Mouse (Mus musculus): ENCODE results near the gene Zfp775. TPM values are rescaled to one million over a fixed set of nuclear protein-coding genes. Genes with fewer than 3 reads are reported as not detected.

The Zfp775 gene
- polyA plus RNA-seq, 1 experiment from 2014 or later, result 14.6 TPM

DNA sequence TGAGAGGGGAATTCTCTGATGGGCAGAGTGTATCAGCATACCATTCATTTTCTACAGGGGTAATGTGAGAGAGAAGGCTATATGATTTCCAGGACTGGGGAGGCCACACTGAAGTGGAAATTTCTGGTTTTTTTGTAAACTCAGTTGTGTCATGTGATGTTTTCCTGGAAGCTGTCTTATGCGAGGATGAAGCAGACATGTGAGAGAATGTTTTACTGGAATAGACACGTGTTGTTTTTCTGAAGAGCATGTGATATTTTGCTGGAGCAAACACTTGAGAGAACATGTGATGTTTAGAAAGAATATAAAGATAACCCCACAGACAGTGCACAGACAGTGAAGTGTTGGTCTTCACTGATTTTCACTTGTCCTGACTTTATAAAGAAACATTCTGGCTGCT lies 36.7 kb downstream of the Zfp775 start:
- Histone ChIP-seq H3K4me1 (no peaks in the 10 kb centered on the region; the same call in 1 of the 2 replicates), H3K4me2 (replicated peaks) (no peak overlapping the region), H3K27ac (no peak overlapping the region), H3K9ac (no peak overlapping the region), H3K4me3 (no peak overlapping the region), H3K9me3 (replicated peaks) (no peaks in the 10 kb centered on the region), H3K36me3 (no peaks in the 10 kb centered on the region), H3K27me3 (no peaks in the 10 kb centered on the region)
- 79% methylated on average over 2 of the region's 2 CpGs for whole genome bisulfite sequencing
- no peak for ATAC-seq (ENCODE audit: low FRiP score)

- Histone ChIP-seq H3K27ac (no peak overlapping the region), H3K27me3 (no peaks in the 10 kb centered on the region), H3K36me3 (no peaks in the 10 kb centered on the region), H3K4me1 (no peaks in the 10 kb centered on the region; the same call in 1 of the 2 replicates), H3K9ac (no peak overlapping the region), H3K4me3 (no peak overlapping the region), H3K9me3 (replicated peaks) (no peaks in the 10 kb centered on the region), H3K4me2 (replicated peaks) (no peak overlapping the region)
- ATAC-seq (ENCODE audit: low FRiP score), result no peak
- WGBS, result 74% methylated on average over 6 of the region's 6 CpGs
These were observed 39.5 kb downstream of the Zfp775 start for GRCm38 (mm10) chr6:48641391-48641790.

- no peak overlapping the region for H3K9ac ChIP-seq
- H3K4me2 ChIP-seq (replicated peaks), result no peak overlapping the region
- H3K9me3 ChIP-seq (replicated peaks), result no peaks in the 10 kb centered on the region
- ATAC-seq (ENCODE audit: low FRiP score), result 0 out of 2 replicates have a peak, but pooled peaks have one; percentile 16
- H3K4me3 ChIP-seq, result no peak overlapping the region
- H3K36me3 ChIP-seq, result no peaks in the 10 kb centered on the region
- H3K4me1 ChIP-seq, result no peaks in the 10 kb centered on the region; the same call in 1 of the 2 replicates
- H3K27me3 ChIP-seq, result no peaks in the 10 kb centered on the region
- H3K27ac ChIP-seq, result no peak overlapping the region
- 24% methylated on average over 4 of the region's 4 CpGs for WGBS
These were observed 41.0 kb downstream of the Zfp775 start for GRCm38 (mm10) chr6:48642764-48643292.

DNA sequence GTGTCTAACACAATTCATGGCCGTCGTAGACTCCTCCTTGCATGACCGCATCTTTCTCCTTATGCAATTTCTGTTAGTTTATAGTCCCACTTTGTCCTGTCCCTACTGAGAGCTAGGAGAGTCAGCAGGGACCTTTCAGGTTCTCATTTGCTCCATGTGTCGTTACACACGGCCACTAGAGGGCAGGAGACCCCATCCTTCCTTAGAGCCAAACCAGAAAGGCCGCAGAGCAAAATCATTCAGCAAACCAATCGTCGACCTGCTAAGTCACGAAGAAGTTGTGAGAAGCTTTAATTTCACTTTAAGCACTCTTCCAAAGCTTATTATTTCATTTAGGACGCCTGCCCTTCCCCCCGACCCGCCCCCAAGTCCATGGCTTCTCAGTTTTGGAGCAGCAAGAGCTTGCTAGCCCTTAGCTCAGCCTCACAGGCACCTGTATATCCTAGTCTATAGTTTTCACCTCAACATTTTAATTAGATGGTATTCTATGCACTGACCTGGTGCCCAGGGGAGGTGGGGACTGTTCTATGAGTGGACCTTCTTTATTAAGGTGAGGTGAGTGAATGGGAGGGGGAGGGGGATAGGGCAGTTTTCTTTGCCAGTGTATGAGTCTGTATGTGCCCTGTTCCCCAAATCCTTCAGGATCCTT lies 43.9 kb downstream of the Zfp775 start:
- Histone ChIP-seq H3K36me3 (no peaks in the 10 kb centered on the region), H3K4me1 (no peaks in the 10 kb centered on the region), H3K9ac (no peak overlapping the region), H3K27me3 (no peaks in the 10 kb centered on the region), H3K27ac (no peak overlapping the region), H3K4me3 (no peak overlapping the region), H3K4me2 (replicated peaks) (no peak overlapping the region), H3K9me3 (replicated peaks) (no peaks in the 10 kb centered on the region)
- WGBS, result 13% methylated on average over 12 of the region's 12 CpGs
- ATAC-seq (ENCODE audit: low FRiP score), result no peak

GRCm38 (mm10) chr6:48646309-48646690 lies 44.4 kb downstream of the Zfp775 start:
- Histone ChIP-seq H3K27ac (no peak overlapping the region), H3K4me1 (no peaks in the 10 kb centered on the region), H3K9ac (no peak overlapping the region), H3K36me3 (no peaks in the 10 kb centered on the region), H3K4me2 (replicated peaks) (no peak overlapping the region), H3K27me3 (no peaks in the 10 kb centered on the region), H3K9me3 (replicated peaks) (no peaks in the 10 kb centered on the region), H3K4me3 (no peak overlapping the region)
- no peak for ATAC-seq (ENCODE audit: low FRiP score)
- 84% methylated on average over 4 of the region's 4 CpGs for WGBS

DNA sequence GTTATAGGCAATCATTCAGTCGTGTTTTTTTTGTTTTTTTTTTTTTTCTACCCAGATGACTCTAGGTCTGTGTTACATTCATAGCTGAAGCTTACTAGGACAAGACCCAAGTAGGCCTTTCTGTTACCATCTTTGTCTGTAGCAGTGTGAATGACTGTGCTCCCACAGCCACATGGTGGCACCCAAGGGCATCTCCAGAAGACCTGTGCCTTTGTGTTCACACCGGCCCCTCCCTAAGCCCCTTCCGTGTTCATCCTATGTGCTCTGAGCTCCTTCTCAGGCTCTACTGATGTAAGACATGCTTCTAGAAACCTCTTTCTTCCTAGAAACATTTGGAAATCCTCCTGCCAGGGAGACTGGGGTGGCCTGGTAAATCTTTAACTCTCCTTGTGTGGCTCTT lies 45.1 kb downstream of the Zfp775 start, which contains the start of gene Gimap8:
Gene Gimap8, plus strand, starts transcription at position 240 of the 400 bp plus-strand sequence.
- H3K27ac ChIP-seq, result no peak within 1 kb of the TSS
- H3K4me1 ChIP-seq, result no peaks in the 10 kb centered on the region
- no peak within 1 kb of the TSS for H3K9ac ChIP-seq
- 38% methylated on average over 3 of the region's 3 CpGs for WGBS
- H3K9me3 ChIP-seq (replicated peaks), result no peaks in the 10 kb centered on the region
- no peaks in the 10 kb centered on the region for H3K36me3 ChIP-seq
- H3K27me3 ChIP-seq, result no peaks in the 10 kb centered on the region
- no peak within 1 kb of the TSS for H3K4me3 ChIP-seq
- no peak; the same call in 1 of the 2 replicates for ATAC-seq (ENCODE audit: low FRiP score)
- H3K4me2 ChIP-seq (replicated peaks), result no peak within 1 kb of the TSS

- no peak overlapping the region for H3K27ac ChIP-seq
- H3K4me1 ChIP-seq, result no peaks in the 10 kb centered on the region
- no peak for ATAC-seq (ENCODE audit: low FRiP score)
- H3K4me2 ChIP-seq (replicated peaks), result no peak overlapping the region
- no peaks in the 10 kb centered on the region for H3K36me3 ChIP-seq
- no peaks in the 10 kb centered on the region for H3K9me3 ChIP-seq (replicated peaks)
- H3K4me3 ChIP-seq, result no peak overlapping the region
- H3K27me3 ChIP-seq, result no peaks in the 10 kb centered on the region
- WGBS, result 87% methylated on average over 2 of the region's 2 CpGs
- H3K9ac ChIP-seq, result no peak overlapping the region
These were observed 45.7 kb downstream of the Zfp775 start for GRCm38 (mm10) chr6:48647611-48648010.

DNA sequence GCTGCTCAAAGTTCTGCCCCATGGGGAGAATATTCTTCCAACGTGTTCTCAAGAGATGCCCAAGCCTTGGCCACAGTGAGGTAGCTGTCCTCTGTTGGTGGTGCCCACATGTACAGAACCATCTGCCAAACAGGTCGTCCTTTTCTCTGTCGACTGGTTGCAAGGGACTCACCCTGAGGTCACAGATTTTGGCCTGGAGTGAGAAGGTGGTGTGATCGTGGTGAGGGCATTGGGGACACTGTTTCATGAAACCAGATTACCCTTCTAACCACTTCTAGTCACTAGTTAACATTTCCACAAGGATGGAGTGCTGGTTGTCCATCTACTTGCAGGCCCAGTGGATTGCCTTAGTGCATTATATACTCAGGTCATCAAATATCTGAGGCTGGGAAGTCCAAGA lies 46.9 kb downstream of the Zfp775 start:
- Histone ChIP-seq H3K9me3 (replicated peaks) (no peaks in the 10 kb centered on the region), H3K27me3 (no peaks in the 10 kb centered on the region), H3K4me2 (replicated peaks) (no peak overlapping the region), H3K27ac (no peak overlapping the region), H3K9ac (no peak overlapping the region), H3K4me1 (no peaks in the 10 kb centered on the region), H3K4me3 (no peak overlapping the region), H3K36me3 (no peaks in the 10 kb centered on the region)
- ATAC-seq (ENCODE audit: low FRiP score), result no peak
- 87% methylated on average over 4 of the region's 4 CpGs for WGBS

- Histone ChIP-seq H3K27ac (no peak overlapping the region), H3K27me3 (no peaks in the 10 kb centered on the region)
- WGBS, result 91% methylated on average over 9 of the region's 9 CpGs
These were observed 48.2 kb downstream of the Zfp775 start for GRCm38 (mm10) chr6:48650041-48650440.

GRCm38 (mm10) chr6:48658721-48659120 lies 56.9 kb downstream of the Zfp775 start:
- WGBS, result 84% methylated on average over 5 of the region's 5 CpGs

More at GRCm38 (mm10) chr6:48650041-48650440, 48.2 kb downstream of the Zfp775 start:
- Histone ChIP-seq H3K4me3 (no peak overlapping the region), H3K4me1 (no peaks in the 10 kb centered on the region), H3K4me2 (replicated peaks) (no peak overlapping the region), H3K9me3 (replicated peaks) (no peaks in the 10 kb centered on the region), H3K9ac (no peak overlapping the region), H3K36me3 (no peaks in the 10 kb centered on the region)
- no peak for ATAC-seq (ENCODE audit: low FRiP score)

DNA sequence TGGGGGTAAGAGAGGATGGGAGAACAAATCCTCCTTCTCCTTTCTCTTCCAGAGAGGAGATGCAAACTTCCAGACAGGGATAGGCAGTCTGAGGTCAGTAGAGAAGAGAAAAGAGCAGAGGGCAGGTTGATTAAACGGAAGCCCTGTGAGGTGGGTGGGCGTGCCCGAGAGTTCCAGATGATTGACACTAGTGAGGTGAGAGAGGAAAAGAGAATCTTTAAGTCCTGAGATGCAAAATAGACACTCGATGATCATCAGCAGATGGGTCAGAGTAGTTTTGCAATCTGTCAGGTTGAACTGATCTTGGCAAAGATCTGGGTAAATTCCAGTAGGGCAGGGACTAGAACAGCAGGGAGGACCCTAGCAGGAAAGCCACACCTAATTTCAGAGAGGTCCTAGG lies 62.9 kb downstream of the Zfp775 start:
- Histone ChIP-seq H3K4me3 (no peak overlapping the region), H3K9ac (no peak overlapping the region), H3K27ac (no peak overlapping the region), H3K36me3 (no peaks in the 10 kb centered on the region), H3K9me3 (replicated peaks) (no peaks in the 10 kb centered on the region), H3K4me2 (replicated peaks) (no peak overlapping the region), H3K4me1 (no peaks in the 10 kb centered on the region), H3K27me3 (no peaks in the 10 kb centered on the region)
- 95% methylated on average over 4 of the region's 4 CpGs for WGBS
- ATAC-seq (ENCODE audit: low FRiP score), result no peak

More at GRCm38 (mm10) chr6:48658721-48659120, 56.9 kb downstream of the Zfp775 start:
- no peak for ATAC-seq (ENCODE audit: low FRiP score)
- H3K4me3 ChIP-seq, result no peak overlapping the region
- H3K9me3 ChIP-seq (replicated peaks), result no peaks in the 10 kb centered on the region
- no peaks in the 10 kb centered on the region for H3K27me3 ChIP-seq
- no peak overlapping the region for H3K9ac ChIP-seq
- H3K27ac ChIP-seq, result no peak overlapping the region
- H3K4me2 ChIP-seq (replicated peaks), result no peak overlapping the region
- H3K36me3 ChIP-seq, result no peaks in the 10 kb centered on the region
- H3K4me1 ChIP-seq, result no peaks in the 10 kb centered on the region

- 90% methylated on average over 9 of the region's 9 CpGs for WGBS
- H3K4me3 ChIP-seq, result no peak overlapping the region
- H3K9me3 ChIP-seq (replicated peaks), result no peaks in the 10 kb centered on the region
- no peak for ATAC-seq (ENCODE audit: low FRiP score)
- H3K4me2 ChIP-seq (replicated peaks), result no peak overlapping the region
- H3K9ac ChIP-seq, result no peak overlapping the region
- H3K27me3 ChIP-seq, result no peaks in the 10 kb centered on the region
- no peaks in the 10 kb centered on the region for H3K36me3 ChIP-seq
- H3K4me1 ChIP-seq, result no peaks in the 10 kb centered on the region
- H3K27ac ChIP-seq, result no peak overlapping the region
These were observed 63.6 kb downstream of the Zfp775 start for GRCm38 (mm10) chr6:48665471-48665870.

DNA sequence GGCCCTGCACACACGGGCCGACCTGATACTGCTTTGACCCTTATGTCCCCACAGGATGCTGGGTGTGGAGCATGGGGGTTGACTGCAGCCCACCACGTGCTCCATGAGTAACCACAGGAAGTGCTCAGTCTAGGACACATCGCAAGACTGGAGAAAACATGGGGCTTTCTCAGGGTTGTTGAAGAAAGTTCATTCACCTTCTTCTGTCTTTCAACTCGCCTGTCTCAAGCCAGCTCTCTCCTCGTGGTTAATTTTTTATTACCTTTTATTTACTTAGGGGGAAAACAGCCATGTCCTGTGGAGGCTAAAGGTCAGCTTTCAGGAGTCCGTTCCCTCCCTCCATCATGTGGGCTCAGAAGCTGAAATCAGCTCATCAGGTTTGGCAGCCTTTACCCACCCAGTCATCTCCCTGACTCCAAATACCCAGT lies 64.3 kb downstream of the Zfp775 start:
- Histone ChIP-seq H3K4me1 (no peaks in the 10 kb centered on the region), H3K4me2 (replicated peaks) (no peak overlapping the region), H3K27ac (no peak overlapping the region), H3K9ac (no peak overlapping the region), H3K36me3 (no peaks in the 10 kb centered on the region), H3K27me3 (no peaks in the 10 kb centered on the region), H3K4me3 (no peak overlapping the region), H3K9me3 (replicated peaks) (no peaks in the 10 kb centered on the region)
- no peak for ATAC-seq (ENCODE audit: low FRiP score)
- 63% methylated on average over 7 of the region's 7 CpGs for whole genome bisulfite sequencing

All from hindbrain, embryonic 12.5 days (tissue).